Mouse (Mus musculus) liver, adult 2 months (tissue): ENCODE results near the gene Itgb5. TPM values are rescaled to one million over a fixed set of nuclear protein-coding genes. Genes with fewer than 3 reads are reported as not detected.

ENCODE experiments used
- DNase-seq: peaks from one replicate; pipeline ENCODE4 v3.0.0-alpha.2; 2011; ENCODE audit warnings: low read depth, low spot score; ENCODE audit errors: extremely low read depth
- H3K27ac ChIP-seq: fragments of 200-500 bp; replicated peaks from 2 replicates; pipeline ENCODE4 v1.5.1; 2012; ENCODE audit warnings: low read depth, mild to moderate bottlenecking, control low read depth, inconsistent platforms, low read length; ENCODE audit not compliant: insufficient read depth
- H3K27me3 ChIP-seq: fragments of 200-500 bp; 2 replicates; pipeline ENCODE4 v1.6.1; 2012; ENCODE audit warnings: mild to moderate bottlenecking, moderate library complexity, low read length, inconsistent platforms; ENCODE audit not compliant: control insufficient read depth, insufficient read depth
- H3K36me3 ChIP-seq: fragments of 200-500 bp; 2 replicates; pipeline ENCODE4 v1.6.1; 2012; ENCODE audit warnings: low read length, inconsistent platforms; ENCODE audit not compliant: control insufficient read depth, insufficient read depth
- H3K4me1 ChIP-seq: fragments of 200-500 bp; 2 replicates; pipeline ENCODE4 v1.6.1; 2011; ENCODE audit warnings: low read length; ENCODE audit not compliant: control insufficient read depth, insufficient read depth
- H3K4me3 ChIP-seq: fragments of 200-500 bp; 2 replicates; pipeline ENCODE4 v1.5.1; 2011; ENCODE audit warnings: low read depth, mild to moderate bottlenecking, control low read depth, low read length, moderate library complexity; ENCODE audit not compliant: insufficient read depth
- H3K79me2 ChIP-seq: fragments of 200-500 bp; 2 replicates; pipeline ENCODE4 v1.6.1; 2012; ENCODE audit warnings: inconsistent platforms, mild to moderate bottlenecking, low read length, moderate library complexity; ENCODE audit not compliant: control insufficient read depth, insufficient read depth
- H3K9ac ChIP-seq: fragments of 200-500 bp; 2 replicates; pipeline ENCODE4 v1.6.1; 2012; ENCODE audit warnings: low read depth, mild to moderate bottlenecking, control low read depth, inconsistent platforms, low read length
- CTCF ChIP-seq: fragments of 200-500 bp; IDR thresholded peaks from 2 replicates; pipeline ENCODE4 v1.5.1; 2011; ENCODE audit warnings: low read depth, low read length, control low read depth
- POLR2A ChIP-seq: fragments of 200-500 bp; IDR thresholded peaks from 2 replicates; pipeline ENCODE4 v1.6.1; 2011; ENCODE audit warnings: low read length, control low read depth; ENCODE audit not compliant: insufficient read depth; ENCODE audit errors: extremely low read depth
- WGBS: fragments of 180-500 bp; shearing (Covaris S2); methylation state at CpG from one replicate; pipeline ENCODE4 v1.1.7; 2018; 5-methylcytosine and 5-hydroxymethylcytosine counted together
- polyA plus RNA-seq: library from polyadenylated mRNA; depleted of rRNA; stranded (reverse); fragments of >200 nt; gene quantifications from 2 replicates; pipeline ENCODE4 v1.2.3, GENCODE M21; 2012
- total RNA-seq: library from RNA; depleted of rRNA; stranded (reverse); fragments of >200 nt; gene quantifications from 2 replicates; pipeline ENCODE4 v1.2.3, GENCODE M21; 2014

The Itgb5 gene
- total and polyA plus RNA-seq, 2 experiments = 36.1 to 54.6 TPM

DNA sequence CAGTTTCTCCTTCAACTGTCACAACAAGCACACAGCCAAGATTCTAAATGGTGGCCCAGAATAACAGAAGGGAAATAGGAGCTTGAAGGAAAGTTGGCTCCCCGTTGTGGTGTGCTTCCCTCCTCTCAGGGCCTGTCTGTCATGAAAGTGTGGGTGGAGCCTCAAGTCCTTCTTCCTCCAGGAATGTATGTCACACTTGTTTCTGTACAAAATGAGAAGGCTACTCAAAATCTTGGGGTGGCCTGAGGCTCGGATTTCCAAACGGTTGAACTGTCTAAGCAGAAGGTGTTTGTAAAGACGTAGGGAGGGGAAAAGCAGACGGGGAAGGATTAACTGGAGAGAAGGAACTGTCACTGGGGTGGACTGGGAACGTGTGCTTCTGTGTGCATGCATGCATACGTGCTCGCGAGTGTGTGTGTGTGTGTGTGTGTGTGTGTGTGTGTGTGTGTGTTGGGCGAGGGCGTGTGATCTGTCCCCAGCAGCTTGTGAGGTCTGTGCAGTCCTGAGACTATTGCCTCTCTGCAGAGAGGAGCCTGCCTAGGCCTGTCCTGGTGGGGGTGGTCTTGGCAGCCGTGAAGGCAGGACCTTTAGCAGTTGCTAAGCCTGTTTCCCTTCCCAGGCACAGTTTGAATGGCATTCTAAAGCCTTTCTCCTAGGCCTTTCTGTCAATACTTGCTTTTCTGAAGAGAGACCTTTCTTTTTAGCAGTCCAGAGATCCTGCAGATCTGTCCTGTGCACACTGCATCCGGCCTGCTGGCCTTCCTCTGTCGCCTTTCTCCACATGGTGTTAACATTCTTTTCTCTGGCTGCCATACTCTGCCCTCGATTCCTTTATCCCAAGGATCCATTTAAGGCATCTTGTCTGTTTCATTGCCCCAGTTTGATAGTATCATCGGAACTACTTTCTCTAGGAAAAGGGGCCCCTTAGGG, 53.8 kb downstream of the Itgb5 start:
- Histone ChIP-seq H3K27ac (peak overlapping the region; percentile 57; the same call in 1 of the 2 replicates), H3K36me3 (no peaks in the 10 kb centered on the region), H3K4me3 (no peak overlapping the region), H3K27me3 (no peaks in the 10 kb centered on the region), H3K79me2 (peaks cover 10% of the 10 kb centered on the region; the same call in 1 of the 2 replicates), H3K4me1 (peaks cover 36% of the 10 kb centered on the region), H3K9ac (no peak overlapping the region)
- no peak for TF ChIP-seq CTCF
- TF ChIP-seq POLR2A = no peak
- WGBS = 85% methylated on average over 16 of the region's 16 CpGs
- DNase-seq = no peak

DNA sequence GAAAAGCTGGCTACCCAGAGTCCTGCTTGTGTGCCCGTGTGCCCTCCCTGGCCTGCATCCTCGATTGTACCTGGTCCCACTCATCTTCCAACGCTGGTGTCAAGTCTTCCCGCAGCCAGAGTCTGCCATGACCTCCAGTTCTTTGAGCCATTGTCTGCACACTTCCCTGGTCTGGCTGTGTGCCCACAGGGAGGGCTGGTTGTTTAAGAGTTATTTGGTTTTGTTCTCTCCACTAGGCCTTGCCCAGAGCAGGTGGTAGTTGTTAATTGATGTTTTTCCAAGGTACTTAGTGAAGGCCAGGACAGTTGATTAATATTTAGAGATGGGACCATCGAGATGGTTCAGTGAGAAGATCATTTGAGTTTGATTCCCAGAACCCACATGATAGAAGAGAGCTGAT, 54.7 kb downstream of the Itgb5 start:
- DNase-seq = no peak
- Histone ChIP-seq H3K9ac (no peak overlapping the region), H3K27ac (no peak overlapping the region), H3K79me2 (peaks cover 11% of the 10 kb centered on the region; the same call in 1 of the 2 replicates), H3K27me3 (no peaks in the 10 kb centered on the region), H3K4me3 (no peak overlapping the region), H3K4me1 (peaks cover 37% of the 10 kb centered on the region), H3K36me3 (no peaks in the 10 kb centered on the region)
- 44% methylated on average over 5 of the region's 5 CpGs for WGBS
- TF ChIP-seq CTCF (no peak), POLR2A (no peak)

DNA sequence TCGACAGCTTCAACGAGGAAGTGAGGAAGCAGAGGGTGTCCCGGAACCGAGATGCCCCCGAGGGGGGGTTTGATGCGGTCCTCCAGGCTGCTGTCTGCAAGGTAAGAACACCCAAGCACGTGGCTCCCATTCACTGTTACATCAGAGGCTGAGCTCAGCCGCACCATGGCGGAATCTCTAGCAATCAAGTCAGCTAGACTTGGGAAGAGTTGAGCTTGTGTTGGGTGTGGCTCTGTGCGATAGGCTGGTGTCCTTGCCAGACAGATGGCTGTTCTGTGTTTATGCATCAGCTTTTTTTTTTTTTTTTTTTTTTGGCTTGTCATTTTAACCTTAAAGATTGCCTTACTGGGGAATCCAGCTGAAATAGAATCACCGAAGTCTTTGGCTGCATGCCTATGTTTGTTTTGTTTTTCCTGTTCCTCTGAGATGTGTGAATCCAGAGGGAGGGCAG, 55.6 kb downstream of the Itgb5 start:
- no peak for TF ChIP-seq CTCF
- TF ChIP-seq POLR2A = no peak
- H3K4me1 ChIP-seq = peaks cover 37% of the 10 kb centered on the region
- peaks cover 13% of the 10 kb centered on the region; the same call in 1 of the 2 replicates for H3K79me2 ChIP-seq
- H3K4me3 ChIP-seq = no peak overlapping the region
- no peaks in the 10 kb centered on the region for H3K36me3 ChIP-seq
- DNase-seq = peak; percentile 79
- H3K27me3 ChIP-seq = no peaks in the 10 kb centered on the region
- WGBS = 61% methylated on average over 11 of the region's 11 CpGs
- peak overlapping the region; percentile 20; the same call in 1 of the 2 replicates for H3K27ac ChIP-seq
- H3K9ac ChIP-seq = no peak overlapping the region

DNA sequence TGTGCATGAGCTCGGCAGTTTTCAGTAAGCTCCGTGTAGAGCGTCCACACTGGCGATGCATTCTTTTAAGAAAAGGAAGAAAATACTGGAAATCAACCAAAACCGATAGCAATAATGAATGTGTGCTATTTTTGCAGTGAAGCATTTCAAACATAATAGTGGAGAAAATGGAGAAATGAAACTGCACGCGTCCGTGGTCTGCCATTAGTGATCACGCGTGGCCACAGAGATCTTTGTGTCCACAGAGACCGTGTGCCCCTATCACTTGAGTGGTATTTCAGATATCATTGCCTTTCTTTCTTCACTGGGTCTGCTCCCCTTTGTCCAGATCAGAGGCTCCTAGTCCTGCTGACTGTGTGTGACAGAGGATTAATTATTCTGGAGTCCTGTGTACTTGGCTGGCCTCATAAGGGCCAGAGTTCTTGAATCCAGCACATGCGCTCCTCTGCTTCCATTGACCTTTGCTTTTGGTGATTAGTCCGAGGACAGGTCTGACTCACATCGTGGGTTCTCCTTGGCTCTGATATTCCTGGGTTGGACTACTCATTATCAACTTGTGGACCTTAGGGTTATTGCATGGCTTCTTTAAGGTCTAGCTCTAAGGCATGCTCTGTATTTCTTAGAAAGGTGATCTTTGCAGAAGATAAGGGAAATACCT, 56.3 kb downstream of the Itgb5 start:
- WGBS = 67% methylated on average over 14 of the region's 14 CpGs
- peak; percentile 92 for DNase-seq
- H3K79me2 ChIP-seq = peaks cover 10% of the 10 kb centered on the region; the same call in 1 of the 2 replicates

DNA sequence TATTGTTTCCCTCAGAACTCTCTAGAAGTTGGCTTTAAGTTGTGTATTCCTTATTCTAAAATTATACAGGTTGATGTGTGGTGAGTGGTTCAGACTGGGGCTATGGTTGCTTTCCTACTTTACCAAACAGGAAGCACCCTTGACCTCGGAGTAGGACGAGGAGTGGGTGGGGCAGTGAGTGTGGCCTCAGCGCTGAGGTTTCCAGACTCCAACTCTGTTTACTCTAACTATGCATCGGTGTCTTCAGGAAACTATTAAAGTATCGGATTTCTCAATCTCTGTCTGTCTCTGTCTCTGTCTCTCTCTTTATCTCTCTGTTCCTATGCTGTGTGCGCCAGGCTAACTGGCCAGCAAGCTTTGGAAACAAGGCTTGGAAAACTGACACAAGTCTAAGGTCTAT, 57.2 kb downstream of the Itgb5 start:
- Histone ChIP-seq H3K4me1 (peaks cover 49% of the 10 kb centered on the region), H3K27ac (peak overlapping the region; percentile 47), H3K4me3 (no peak overlapping the region), H3K36me3 (no peaks in the 10 kb centered on the region), H3K9ac (no peak overlapping the region), H3K27me3 (no peaks in the 10 kb centered on the region), H3K79me2 (peaks cover 10% of the 10 kb centered on the region; the same call in 1 of the 2 replicates)
- TF ChIP-seq CTCF (no peak), POLR2A (no peak)
- no peak for DNase-seq
- 9% methylated on average over 6 of the region's 6 CpGs for WGBS

More for the DNA sequence above, 56.3 kb downstream of the Itgb5 start:
- Histone ChIP-seq H3K4me3 (no peak overlapping the region), H3K9ac (no peak overlapping the region), H3K4me1 (peaks cover 41% of the 10 kb centered on the region), H3K27me3 (no peaks in the 10 kb centered on the region), H3K36me3 (no peaks in the 10 kb centered on the region), H3K27ac (peak overlapping the region; percentile 58)
- TF ChIP-seq POLR2A (no peak), CTCF (no peak)
